Mouse (Mus musculus) lung, adult 2 months (tissue): Measurements from ENCODE around the gene Mob3b.

Source experiments
- CTCF ChIP-seq: fragments of 200-500 bp; IDR thresholded peaks from 2 replicates; pipeline ENCODE4 v1.5.1; 2011; ENCODE audit warnings: mild to moderate bottlenecking, low read length, control low read depth; ENCODE audit not compliant: insufficient read depth
- POLR2A ChIP-seq: fragments of 200-500 bp; IDR thresholded peaks from 2 replicates; pipeline ENCODE4 v1.6.1; 2011; ENCODE audit warnings: low read depth, mild to moderate bottlenecking, control low read depth, low read length, borderline replicate concordance; ENCODE audit errors: extremely low read depth

GRCm38 (mm10) chr4:35165275-35165674, 8.0 kb upstream of the Mob3b start:
- TF ChIP-seq CTCF: no peak
- no peak for TF ChIP-seq POLR2A
